28 mouse cellular contexts compared by ENCODE assay signal in genomic region chr2:84523994-84524393, GRCm38 (mm10). TPM values are rescaled to one million over a fixed set of nuclear protein-coding genes. Genes with fewer than 3 reads are reported as not detected.
A peak's percentile ranks its signal among the peaks of the same experiment; 100 is the strongest.
DNase-seq lines count a peak whose midpoint lies in the region; ATAC-seq and TF ChIP-seq lines count a peak whose summit lies in the region.
"Had no signal": no experiment of that assay in that cellular context is flagged by ENCODE, and none has a peak within 500 bp of the region (broad histone marks: within the 10 kb centered on the region; RNA-seq: fewer than 3 reads in every experiment).

No protein-coding gene starts in this region.

- no peak overlapping the region for H3K27ac ChIP-seq in liver, embryonic 16.5 days (ENCODE audit: low read length)
- H3K27ac ChIP-seq in liver, postnatal 0 days (ENCODE audit: low read depth), result no peak overlapping the region
- H3K27ac ChIP-seq: embryonic facial prominence, embryonic 10.5 days; embryonic facial prominence, embryonic 13.5 days; forebrain, embryonic 12.5 days; forebrain, embryonic 15.5 days; heart, embryonic 10.5 days; heart, embryonic 13.5 days; hindbrain, embryonic 14.5 days; hindbrain, postnatal 0 days had no signal

- H3K9ac ChIP-seq in liver, embryonic 16.5 days (ENCODE audit: low read depth, low read length), result no peak overlapping the region
- H3K9ac ChIP-seq in liver, postnatal 0 days (replicated peaks), result no peak overlapping the region
- H3K9ac ChIP-seq: embryonic facial prominence, embryonic 13.5 days; forebrain, embryonic 12.5 days; forebrain, embryonic 15.5 days; heart, embryonic 13.5 days; hindbrain, embryonic 14.5 days had no signal

- TF ChIP-seq CTCF in liver, postnatal 0 days (IDR thresholded peaks at IDR 0.05; ENCODE audit: low read depth), result no peak

- ATAC-seq in liver, embryonic 16.5 days (ENCODE audit: low read depth), result peak; percentile 38; the same call in 1 of the 2 replicates
- no peak for ATAC-seq in liver, postnatal 0 days
- ATAC-seq in megakaryocyte, adult 5-6 weeks (ENCODE audit: poor library complexity, severe bottlenecking), result peak; percentile 72
- ATAC-seq: forebrain, embryonic 15.5 days; hindbrain, postnatal 0 days; Patski had no signal

- peak; percentile 67 for DNase-seq in heart, adult 11 months
- DNase-seq in heart, adult 9 months (ENCODE audit: low spot score in 2 of 2), result no peak
- no peak for DNase-seq in liver, postnatal 0 days
- peak; percentile 12 for DNase-seq in splenic B cell, adult 2 months (ENCODE audit: low read depth, low spot score)
- no peak for DNase-seq in frontal cortex, postnatal 10 days (ENCODE audit: low spot score in 2 of 2)
- no peak for DNase-seq in layer of hippocampus, adult 11-12 months (ENCODE audit: low spot score)
- DNase-seq: cerebellum, adult 11-12 months; cerebellum, adult 8-10 months; cerebellum, postnatal 10 days; cerebellum, postnatal 36 days; embryo, embryonic 11 days; gastrocnemius, postnatal 10 days; gastrocnemius, postnatal 36 days; heart, adult 18-20 months; heart, postnatal 14 days; heart, postnatal 4 days had no signal

- TF ChIP-seq EP300 in liver, postnatal 0 days (IDR thresholded peaks at IDR 0.05; ENCODE audit: low read depth), result no peak

- no peaks in the 10 kb centered on the region for H3K36me3 ChIP-seq in liver, embryonic 16.5 days (ENCODE audit: control insufficient read depth, insufficient read depth)
- no peaks in the 10 kb centered on the region for H3K36me3 ChIP-seq in liver, postnatal 0 days (replicated peaks; ENCODE audit: insufficient read depth, low read length)
- H3K36me3 ChIP-seq in splenic B cell, adult 2 months (ENCODE audit: control insufficient read depth, insufficient read depth, low read length, poor library complexity, severe bottlenecking), result no peaks in the 10 kb centered on the region
- H3K36me3 ChIP-seq: embryonic facial prominence, embryonic 10.5 days; embryonic facial prominence, embryonic 13.5 days; forebrain, embryonic 12.5 days; forebrain, embryonic 15.5 days; heart, embryonic 10.5 days; heart, embryonic 13.5 days had no signal

- no peak overlapping the region for H3K4me2 ChIP-seq in liver, embryonic 16.5 days (ENCODE audit: low read depth, low read length)
- no peak overlapping the region for H3K4me2 ChIP-seq in liver, postnatal 0 days (ENCODE audit: low read depth, low read length)
- H3K4me2 ChIP-seq: embryonic facial prominence, embryonic 13.5 days; forebrain, embryonic 12.5 days; forebrain, embryonic 15.5 days; heart, embryonic 13.5 days; hindbrain, embryonic 14.5 days had no signal

- no peaks in the 10 kb centered on the region for H3K27me3 ChIP-seq in liver, embryonic 16.5 days (ENCODE audit: control insufficient read depth, insufficient read depth, low read depth, low read length)
- H3K27me3 ChIP-seq in liver, postnatal 0 days (ENCODE audit: insufficient read depth, low read length), result no peaks in the 10 kb centered on the region
- H3K27me3 ChIP-seq in splenic B cell, adult 2 months (ENCODE audit: control insufficient read depth, insufficient read depth, low read length, poor library complexity, severe bottlenecking), result no peaks in the 10 kb centered on the region
- H3K27me3 ChIP-seq: embryonic facial prominence, embryonic 13.5 days; forebrain, embryonic 12.5 days; forebrain, embryonic 15.5 days; heart, embryonic 13.5 days; Patski had no signal

- 42% methylated on average over 6 of the region's 6 CpGs for WGBS in liver, embryonic 16.5 days (ENCODE audit: insufficient replicate concordance)
- 34% methylated on average over 6 of the region's 6 CpGs for whole genome bisulfite sequencing in liver, postnatal 0 days (ENCODE audit: insufficient replicate concordance)

- no peaks in the 10 kb centered on the region for H3K9me3 ChIP-seq in liver, embryonic 16.5 days (replicated peaks; ENCODE audit: control insufficient read depth, low read length)
- H3K9me3 ChIP-seq in liver, postnatal 0 days (ENCODE audit: low read length), result no peaks in the 10 kb centered on the region
- H3K9me3 ChIP-seq: embryonic facial prominence, embryonic 10.5 days; embryonic facial prominence, embryonic 13.5 days; forebrain, embryonic 12.5 days; forebrain, embryonic 15.5 days; heart, embryonic 10.5 days; heart, embryonic 13.5 days had no signal

- H3K4me3 ChIP-seq in liver, embryonic 16.5 days (ENCODE audit: low read depth, low read length), result no peak overlapping the region
- H3K4me3 ChIP-seq in liver, postnatal 0 days (ENCODE audit: low read depth, low read length), result no peak overlapping the region
- H3K4me3 ChIP-seq: embryonic facial prominence, embryonic 10.5 days; embryonic facial prominence, embryonic 13.5 days; erythroblast, embryonic 14.5 days; forebrain, embryonic 12.5 days; forebrain, embryonic 15.5 days; heart, embryonic 10.5 days; heart, embryonic 13.5 days had no signal

- no peaks in the 10 kb centered on the region; the same call in 1 of the 2 replicates for H3K4me1 ChIP-seq in liver, embryonic 16.5 days (ENCODE audit: control insufficient read depth, low read depth, low read length)
- H3K4me1 ChIP-seq in liver, postnatal 0 days (ENCODE audit: insufficient read depth), result no peaks in the 10 kb centered on the region; the same call in 1 of the 2 replicates
- H3K4me1 ChIP-seq: forebrain, embryonic 12.5 days; forebrain, embryonic 15.5 days had no signal

RNA-seq across cellular contexts. Expression of gene Tfpi, which starts 47.4 kb away (rescaled TPM):
- polyA plus RNA-seq in liver, embryonic 16.5 days (2015; fragmentation: Nextera tagmentation; extraction: Ambion mirVana), result 15.5 and 17.6 TPM in 2 replicates
- 12.2 and 15.2 TPM in 2 replicates for polyA plus RNA-seq in liver, postnatal 0 days (2015; fragmentation: Nextera tagmentation; extraction: Ambion mirVana)
- 7.0 and 8.3 TPM in 2 replicates for total RNA-seq in megakaryocyte, adult 5-6 weeks (2015)
- 7.5 and 8.4 TPM in 2 replicates for total RNA-seq in megakaryocyte, adult 5-6 weeks (2017)
- polyA plus RNA-seq: erythroblast, embryonic 14.5 days had no signal

Comparison
In these comparisons a context has a peak if more than half of its experiments do, and no peak if none do; other contexts are left out.
1. DNase-seq: peak in heart, adult 11 months (single experiment) and splenic B cell, adult 2 months (single experiment); none in heart, adult 9 months (0 of 2), liver, postnatal 0 days (single experiment), frontal cortex, postnatal 10 days (0 of 2) and layer of hippocampus, adult 11-12 months (single experiment).